Mouse (Mus musculus): ENCODE data around the gene Gsdma. TPM values are rescaled to one million over a fixed set of nuclear protein-coding genes. Genes with fewer than 3 reads are reported as not detected.
A peak's percentile ranks its signal among the peaks of the same experiment; 100 is the strongest.
"Not testable (repeated sequence)": the region's sequence is repeated elsewhere in the genome, so short reads cannot be mapped to it uniquely, and the experiment has no call there.

The Gsdma gene
- polyA plus RNA-seq, 1 experiment from 2014 or later, result not detected

- H3K27me3 ChIP-seq (ENCODE audit: control insufficient read depth, insufficient read depth, low read length), result peaks cover 43% of the 10 kb centered on the region
Measured at GRCm38 (mm10) chr11:98668984-98669383, 4.8 kb downstream of the Gsdma start.

GRCm38 (mm10) chr11:98671284-98671815, 7.2 kb downstream of the Gsdma start:
- ATAC-seq (ENCODE audit: insufficient number of reproducible peaks, insufficient read depth, low FRiP score, low read depth), result no peak
- H3K9ac ChIP-seq (ENCODE audit: low read length), result no peak overlapping the region
- no peak overlapping the region for H3K4me3 ChIP-seq (ENCODE audit: control insufficient read depth in 1 of 2, insufficient read depth in 1 of 2, low read depth in 1 of 2, low read length in 2 of 2)
- H3K4me1 ChIP-seq (ENCODE audit: control insufficient read depth in 2 of 2, insufficient read depth in 2 of 2, low read length in 2 of 2), result no peaks in the 10 kb centered on the region
- no peaks in the 10 kb centered on the region for H3K36me3 ChIP-seq (ENCODE audit: control insufficient read depth, insufficient read depth, low read length)
- 49% methylated on average over 3 of the region's 3 CpGs for WGBS
- peaks cover 42% of the 10 kb centered on the region for H3K27me3 ChIP-seq (ENCODE audit: control insufficient read depth, insufficient read depth, low read length)
- H3K9me3 ChIP-seq (ENCODE audit: control insufficient read depth, low read length), result no peaks in the 10 kb centered on the region
- no peak overlapping the region for H3K4me2 ChIP-seq (ENCODE audit: low read length)
- H3K27ac ChIP-seq (replicated peaks in 1 of 2; ENCODE audit: control insufficient read depth in 1 of 2, insufficient read depth in 1 of 2, low read depth in 2 of 2, low read length in 2 of 2), result no peak overlapping the region

More at GRCm38 (mm10) chr11:98668984-98669383, 4.8 kb downstream of the Gsdma start:
- Histone ChIP-seq H3K9ac (ENCODE audit: low read length) (no peak overlapping the region), H3K4me2 (ENCODE audit: low read length) (no peak overlapping the region), H3K9me3 (ENCODE audit: control insufficient read depth, low read length) (no peaks in the 10 kb centered on the region), H3K36me3 (ENCODE audit: control insufficient read depth, insufficient read depth, low read length) (no peaks in the 10 kb centered on the region), H3K27ac (replicated peaks in 1 of 2; ENCODE audit: control insufficient read depth in 1 of 2, insufficient read depth in 1 of 2, low read depth in 2 of 2, low read length in 2 of 2) (no peak overlapping the region), H3K4me1 (ENCODE audit: control insufficient read depth in 2 of 2, insufficient read depth in 2 of 2, low read length in 2 of 2) (no peaks in the 10 kb centered on the region), H3K4me3 (ENCODE audit: control insufficient read depth in 1 of 2, insufficient read depth in 1 of 2, low read depth in 1 of 2, low read length in 2 of 2) (no peak overlapping the region)
- 57% methylated on average over 2 of the region's 2 CpGs for WGBS
- ATAC-seq (ENCODE audit: insufficient number of reproducible peaks, insufficient read depth, low FRiP score, low read depth), result no peak

DNA sequence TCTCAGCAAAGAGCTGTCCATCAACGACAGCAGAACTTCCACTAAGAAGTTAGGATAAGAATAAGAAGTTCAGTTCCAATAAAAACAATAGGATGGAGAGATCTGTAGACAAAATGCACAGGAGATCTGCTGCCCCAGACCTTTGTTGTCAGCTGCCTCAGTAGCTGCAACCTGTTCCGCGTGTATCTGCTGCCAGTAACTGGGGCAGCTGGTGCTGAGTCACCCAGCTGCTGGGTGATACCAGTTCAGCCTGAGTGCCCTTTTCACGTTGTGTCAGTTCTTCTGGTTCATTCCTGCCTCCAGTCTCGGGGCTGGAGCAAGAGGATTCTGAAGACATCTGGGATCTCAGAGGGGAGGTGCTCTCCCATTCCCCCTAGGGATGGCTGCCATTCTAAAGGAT, 7.7 kb downstream of the Gsdma start:
- Histone ChIP-seq H3K27me3 (ENCODE audit: control insufficient read depth, insufficient read depth, low read length) (peaks cover 37% of the 10 kb centered on the region), H3K27ac (replicated peaks in 1 of 2; ENCODE audit: control insufficient read depth in 1 of 2, insufficient read depth in 1 of 2, low read depth in 2 of 2, low read length in 2 of 2) (no peak overlapping the region), H3K4me3 (ENCODE audit: control insufficient read depth in 1 of 2, insufficient read depth in 1 of 2, low read depth in 1 of 2, low read length in 2 of 2) (no peak overlapping the region), H3K4me1 (ENCODE audit: control insufficient read depth in 2 of 2, insufficient read depth in 2 of 2, low read length in 2 of 2) (no peaks in the 10 kb centered on the region), H3K9me3 (ENCODE audit: control insufficient read depth, low read length) (no peaks in the 10 kb centered on the region), H3K36me3 (ENCODE audit: control insufficient read depth, insufficient read depth, low read length) (no peaks in the 10 kb centered on the region), H3K9ac (ENCODE audit: low read length) (no peak overlapping the region), H3K4me2 (ENCODE audit: low read length) (no peak overlapping the region)
- WGBS, result 45% methylated on average over 5 of the region's 5 CpGs
- no peak for ATAC-seq (ENCODE audit: insufficient number of reproducible peaks, insufficient read depth, low FRiP score, low read depth)

DNA sequence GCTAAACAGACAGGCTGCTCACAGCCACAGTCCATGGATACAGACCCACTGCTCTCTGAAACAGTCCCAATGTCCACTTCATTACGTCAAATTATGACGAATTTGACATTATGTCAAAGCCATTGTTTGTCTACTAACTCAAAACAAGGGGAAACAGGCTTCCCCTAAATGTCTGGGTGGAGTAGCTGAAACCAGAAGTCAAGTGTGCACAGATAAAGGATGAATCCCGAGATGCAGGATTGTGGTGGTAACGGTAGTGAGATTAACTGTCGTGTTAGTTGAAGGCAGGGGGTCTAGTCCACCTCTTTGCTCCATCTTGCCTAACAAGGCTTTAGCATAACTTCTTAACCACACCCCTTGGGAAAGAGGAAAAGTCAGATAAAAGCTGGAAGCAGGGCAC, 8.3 kb downstream of the Gsdma start:
- H3K4me2 ChIP-seq (ENCODE audit: low read length), result no peak overlapping the region
- H3K4me3 ChIP-seq (ENCODE audit: control insufficient read depth in 1 of 2, insufficient read depth in 1 of 2, low read depth in 1 of 2, low read length in 2 of 2), result no peak overlapping the region
- 65% methylated on average over 5 of the region's 5 CpGs for WGBS
- H3K27ac ChIP-seq (replicated peaks in 1 of 2; ENCODE audit: control insufficient read depth in 1 of 2, insufficient read depth in 1 of 2, low read depth in 2 of 2, low read length in 2 of 2), result no peak overlapping the region
- no peaks in the 10 kb centered on the region for H3K36me3 ChIP-seq (ENCODE audit: control insufficient read depth, insufficient read depth, low read length)
- H3K27me3 ChIP-seq (ENCODE audit: control insufficient read depth, insufficient read depth, low read length), result peaks cover 31% of the 10 kb centered on the region
- ATAC-seq (ENCODE audit: insufficient number of reproducible peaks, insufficient read depth, low FRiP score, low read depth), result no peak
- no peak overlapping the region for H3K9ac ChIP-seq (ENCODE audit: low read length)
- no peaks in the 10 kb centered on the region for H3K9me3 ChIP-seq (ENCODE audit: control insufficient read depth, low read length)
- H3K4me1 ChIP-seq (ENCODE audit: control insufficient read depth in 2 of 2, insufficient read depth in 2 of 2, low read length in 2 of 2), result no peaks in the 10 kb centered on the region

- not testable (repeated sequence) for H3K4me2 ChIP-seq (ENCODE audit: low read length); H3K4me3 ChIP-seq (ENCODE audit: control insufficient read depth in 1 of 2, insufficient read depth in 1 of 2, low read depth in 1 of 2, low read length in 2 of 2); H3K27ac ChIP-seq (replicated peaks in 1 of 2; ENCODE audit: control insufficient read depth in 1 of 2, insufficient read depth in 1 of 2, low read depth in 2 of 2, low read length in 2 of 2); H3K9ac ChIP-seq (ENCODE audit: low read length); H3K9me3 ChIP-seq (ENCODE audit: control insufficient read depth, low read length); H3K36me3 ChIP-seq (ENCODE audit: control insufficient read depth, insufficient read depth, low read length); H3K4me1 ChIP-seq (ENCODE audit: control insufficient read depth in 2 of 2, insufficient read depth in 2 of 2, low read length in 2 of 2)
- peak; percentile 54; the same call in 1 of the 2 replicates for ATAC-seq (ENCODE audit: insufficient number of reproducible peaks, insufficient read depth, low FRiP score, low read depth)
- peaks cover 24% of the 10 kb centered on the region for H3K27me3 ChIP-seq (ENCODE audit: control insufficient read depth, insufficient read depth, low read length)
- WGBS, result 3% methylated on average over 6 of the region's 7 CpGs
Measured at GRCm38 (mm10) chr11:98673136-98673535, 9.0 kb downstream of the Gsdma start.

DNA sequence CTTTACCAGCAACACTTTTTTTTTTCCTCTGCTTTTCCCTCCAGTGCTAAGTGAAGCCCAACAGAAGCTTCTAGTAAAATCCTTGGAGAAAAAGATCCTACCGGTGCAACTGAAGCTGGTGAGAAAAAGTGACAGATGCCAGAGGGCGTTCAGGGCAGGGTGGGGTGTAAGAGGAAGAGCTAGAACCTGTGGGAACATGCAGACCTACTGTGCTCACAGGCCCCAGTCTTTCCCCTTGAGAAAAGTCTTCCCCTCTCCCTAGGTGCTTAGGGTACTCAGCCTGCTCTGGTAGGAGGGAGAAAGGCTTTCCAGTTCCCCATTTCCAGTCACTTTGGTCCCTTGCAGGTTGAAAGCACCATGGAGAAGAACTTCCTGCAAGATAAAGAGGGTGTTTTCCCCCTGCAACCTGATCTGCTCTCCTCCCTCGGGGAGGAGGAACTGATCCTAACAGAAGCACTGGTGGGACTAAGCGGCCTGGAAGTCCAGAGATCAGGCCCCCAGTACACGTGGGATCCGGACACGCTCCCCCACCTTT, 11.7 kb downstream of the Gsdma start:
- ATAC-seq (ENCODE audit: insufficient number of reproducible peaks, insufficient read depth, low FRiP score, low read depth), result no peak
- Histone ChIP-seq H3K4me3 (ENCODE audit: control insufficient read depth in 1 of 2, insufficient read depth in 1 of 2, low read depth in 1 of 2, low read length in 2 of 2) (no peak overlapping the region), H3K9me3 (ENCODE audit: control insufficient read depth, low read length) (no peaks in the 10 kb centered on the region), H3K9ac (ENCODE audit: low read length) (no peak overlapping the region), H3K4me1 (ENCODE audit: control insufficient read depth in 2 of 2, insufficient read depth in 2 of 2, low read length in 2 of 2) (no peaks in the 10 kb centered on the region), H3K27ac (replicated peaks in 1 of 2; ENCODE audit: control insufficient read depth in 1 of 2, insufficient read depth in 1 of 2, low read depth in 2 of 2, low read length in 2 of 2) (no peak overlapping the region), H3K27me3 (ENCODE audit: control insufficient read depth, insufficient read depth, low read length) (peaks cover 7% of the 10 kb centered on the region), H3K4me2 (ENCODE audit: low read length) (no peak overlapping the region), H3K36me3 (ENCODE audit: control insufficient read depth, insufficient read depth, low read length) (no peaks in the 10 kb centered on the region)
- WGBS, result 26% methylated on average over 7 of the region's 7 CpGs

- Histone ChIP-seq H3K9me3 (ENCODE audit: control insufficient read depth, low read length) (no peaks in the 10 kb centered on the region), H3K36me3 (ENCODE audit: control insufficient read depth, insufficient read depth, low read length) (peaks cover 4% of the 10 kb centered on the region), H3K9ac (ENCODE audit: low read length) (no peak overlapping the region), H3K4me1 (ENCODE audit: control insufficient read depth in 2 of 2, insufficient read depth in 2 of 2, low read length in 2 of 2) (peaks cover 2 to 9% of the 10 kb centered on the region in 2 experiments; a peak in 3 of 4 replicates), H3K27ac (replicated peaks in 1 of 2; ENCODE audit: control insufficient read depth in 1 of 2, insufficient read depth in 1 of 2, low read depth in 2 of 2, low read length in 2 of 2) (no peak overlapping the region), H3K4me3 (ENCODE audit: control insufficient read depth in 1 of 2, insufficient read depth in 1 of 2, low read depth in 1 of 2, low read length in 2 of 2) (no peak overlapping the region), H3K27me3 (ENCODE audit: control insufficient read depth, insufficient read depth, low read length) (no peaks in the 10 kb centered on the region), H3K4me2 (ENCODE audit: low read length) (no peak overlapping the region)
- WGBS, result 87% methylated on average over 1 of the region's 1 CpGs
- ATAC-seq (ENCODE audit: insufficient number of reproducible peaks, insufficient read depth, low FRiP score, low read depth), result no peak
Measured at GRCm38 (mm10) chr11:98680023-98680422, 15.9 kb downstream of the Gsdma start.

DNA sequence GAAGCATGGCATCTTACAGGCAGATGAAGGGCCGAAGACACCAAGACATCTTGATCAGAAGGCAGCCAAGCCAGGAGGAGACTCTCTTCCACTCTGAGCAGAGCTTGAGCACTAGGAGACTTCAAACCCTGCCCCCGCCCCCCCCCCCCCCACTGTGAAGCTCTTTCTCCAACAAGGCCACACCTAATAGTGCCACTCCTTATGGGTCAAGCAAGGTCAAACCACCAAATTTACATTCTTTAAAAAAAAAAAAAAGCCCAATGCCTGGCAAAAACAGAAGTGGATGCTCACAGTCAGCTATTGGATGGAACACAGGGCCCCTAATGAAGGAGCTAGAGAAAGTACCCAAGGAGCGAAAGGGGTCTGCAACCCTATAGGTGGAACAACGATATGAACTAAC, 16.4 kb downstream of the Gsdma start:
- 90% methylated on average over 4 of the region's 4 CpGs for WGBS
- not testable (repeated sequence) for H3K27me3 ChIP-seq (ENCODE audit: control insufficient read depth, insufficient read depth, low read length); H3K27ac ChIP-seq (replicated peaks in 1 of 2; ENCODE audit: control insufficient read depth in 1 of 2, insufficient read depth in 1 of 2, low read depth in 2 of 2, low read length in 2 of 2); H3K4me3 ChIP-seq (ENCODE audit: control insufficient read depth in 1 of 2, insufficient read depth in 1 of 2, low read depth in 1 of 2, low read length in 2 of 2); H3K4me2 ChIP-seq (ENCODE audit: low read length); ATAC-seq (ENCODE audit: insufficient number of reproducible peaks, insufficient read depth, low FRiP score, low read depth); H3K4me1 ChIP-seq (ENCODE audit: control insufficient read depth in 2 of 2, insufficient read depth in 2 of 2, low read length in 2 of 2); H3K9me3 ChIP-seq (ENCODE audit: control insufficient read depth, low read length); H3K9ac ChIP-seq (ENCODE audit: low read length); H3K36me3 ChIP-seq (ENCODE audit: control insufficient read depth, insufficient read depth, low read length)

Measured in heart, embryonic 14.5 days (tissue).